In genomic region chr17:34518571-34518970, GRCm38 (mm10) we compare ENCODE assay signal across 13 mouse cellular contexts. TPM values are rescaled to one million over a fixed set of nuclear protein-coding genes. Genes with fewer than 3 reads are reported as not detected.
DNase-seq lines count a peak whose midpoint lies in the region; ATAC-seq and TF ChIP-seq lines count a peak whose summit lies in the region.
"Not testable (repeated sequence)": the region's sequence is repeated elsewhere in the genome, so short reads cannot be mapped to it uniquely, and the experiment has no call there.
"Had no signal": no experiment of that assay in that cellular context is flagged by ENCODE, and none has a peak within 500 bp of the region (broad histone marks: within the 10 kb centered on the region; RNA-seq: fewer than 3 reads in every experiment).

No protein-coding gene starts in this region.

- not testable (repeated sequence) for H3K36me3 ChIP-seq in heart, embryonic 10.5 days; intestine, embryonic 15.5 days; intestine, embryonic 16.5 days (ENCODE audit: control insufficient read depth, insufficient read depth, low read length); stomach, embryonic 16.5 days (ENCODE audit: control insufficient read depth, insufficient read depth, low read length)
- H3K36me3 ChIP-seq in intestine, postnatal 0 days (ENCODE audit: control insufficient read depth, insufficient read depth), result peaks cover 14% of the 10 kb centered on the region; the same call in 1 of the 2 replicates
- H3K36me3 ChIP-seq in small intestine, adult 2 months (ENCODE audit: control insufficient read depth, insufficient read depth, low read length), result peaks cover 30% of the 10 kb centered on the region

- not testable (repeated sequence) for H3K4me1 ChIP-seq in heart, embryonic 10.5 days; intestine, embryonic 15.5 days (replicated peaks); intestine, embryonic 16.5 days (ENCODE audit: control insufficient read depth, insufficient read depth, low read length); intestine, postnatal 0 days (replicated peaks; ENCODE audit: control insufficient read depth, insufficient read depth, low read length); small intestine, adult 2 months (ENCODE audit: control insufficient read depth, insufficient read depth, insufficient read length, low read length); stomach, embryonic 16.5 days (ENCODE audit: control insufficient read depth, insufficient read depth, low read length)

- peak overlapping the region; percentile 22; the same call in 1 of the 2 replicates for H3K4me2 ChIP-seq in intestine, embryonic 15.5 days (replicated peaks)
- peak overlapping the region; percentile 48; the same call in 1 of the 2 replicates for H3K4me2 ChIP-seq in intestine, embryonic 16.5 days (ENCODE audit: low read depth, low read length)
- H3K4me2 ChIP-seq in intestine, postnatal 0 days (replicated peaks; ENCODE audit: low read depth), result peak overlapping the region; percentile 62
- H3K4me2 ChIP-seq in stomach, embryonic 16.5 days (ENCODE audit: low read depth, low read length), result not testable (repeated sequence)

- TF ChIP-seq CTCF in intestine, postnatal 0 days (IDR thresholded peaks at IDR 0.05; ENCODE audit: low read depth); small intestine, adult 2 months (IDR thresholded peaks at IDR 0.05; ENCODE audit: extremely low read depth, insufficient read length, insufficient replicate concordance, low read depth, low read length): not testable (repeated sequence)

- H3K4me3 ChIP-seq in heart, embryonic 10.5 days; intestine, embryonic 15.5 days (replicated peaks); stomach, embryonic 16.5 days (replicated peaks; ENCODE audit: low read length): not testable (repeated sequence)
- peak overlapping the region; percentile 26 for H3K4me3 ChIP-seq in intestine, embryonic 16.5 days (ENCODE audit: low read length)
- H3K4me3 ChIP-seq in intestine, postnatal 0 days (ENCODE audit: low read depth, low read length), result peak overlapping the region; percentile 35; the same call in 1 of the 2 replicates
- H3K4me3 ChIP-seq in small intestine, adult 2 months (ENCODE audit: low read depth, low read length), result peak overlapping the region; percentile 69

- TF ChIP-seq POLR2A in small intestine, adult 2 months (IDR thresholded peaks at IDR 0.05; ENCODE audit: low read depth, low read length), result peak; percentile 37; the same call in 1 of the 2 replicates

- not testable (repeated sequence) for H3K27ac ChIP-seq in heart, embryonic 10.5 days; stomach, embryonic 16.5 days (ENCODE audit: low read length)
- H3K27ac ChIP-seq in intestine, embryonic 15.5 days, result peak overlapping the region; percentile 62; the same call in 1 of the 2 replicates
- H3K27ac ChIP-seq in intestine, embryonic 16.5 days (ENCODE audit: low read length), result peak overlapping the region; percentile 80
- H3K27ac ChIP-seq in intestine, postnatal 0 days (ENCODE audit: low read depth, low read length), result peak overlapping the region; percentile 88
- H3K27ac ChIP-seq in small intestine, adult 2 months (ENCODE audit: insufficient read depth, low read depth, low read length), result peak overlapping the region; percentile 97

- 70% methylated on average over 3 of the region's 3 CpGs for WGBS in heart, embryonic 10.5 days
- 64% methylated on average over 3 of the region's 3 CpGs for WGBS in intestine, embryonic 15.5 days
- 58% methylated on average over 3 of the region's 3 CpGs for WGBS in intestine, embryonic 16.5 days
- WGBS in intestine, postnatal 0 days, result 45% methylated on average over 3 of the region's 3 CpGs
- 27% methylated on average over 3 of the region's 3 CpGs for WGBS in small intestine, adult 2 months
- 70% methylated on average over 3 of the region's 3 CpGs for WGBS in stomach, embryonic 16.5 days

- not testable (repeated sequence) for H3K27me3 ChIP-seq in heart, embryonic 10.5 days (ENCODE audit: insufficient read depth, poor library complexity, severe bottlenecking); intestine, embryonic 15.5 days (replicated peaks); intestine, embryonic 16.5 days (replicated peaks; ENCODE audit: control insufficient read depth, insufficient read depth, low read length); intestine, postnatal 0 days (replicated peaks; ENCODE audit: control insufficient read depth, insufficient read depth, low read length); small intestine, adult 2 months (ENCODE audit: control insufficient read depth, insufficient read depth, low read length); stomach, embryonic 16.5 days (ENCODE audit: control insufficient read depth, insufficient read depth, low read length)

- peak; percentile 13 for DNase-seq in heart, embryonic 10.5 days (ENCODE audit: low spot score)

- not testable (repeated sequence) for H3K9ac ChIP-seq in intestine, embryonic 15.5 days; intestine, postnatal 0 days (ENCODE audit: low read depth, low read length); stomach, embryonic 16.5 days (ENCODE audit: low read length)
- H3K9ac ChIP-seq in intestine, embryonic 16.5 days (ENCODE audit: low read depth, low read length), result peak overlapping the region; percentile 60; the same call in 1 of the 2 replicates

- H3K9me3 ChIP-seq in heart, embryonic 10.5 days; intestine, embryonic 15.5 days; intestine, embryonic 16.5 days (ENCODE audit: control insufficient read depth, low read length); intestine, postnatal 0 days (ENCODE audit: control insufficient read depth); stomach, embryonic 16.5 days (replicated peaks; ENCODE audit: control insufficient read depth, low read length): not testable (repeated sequence)

- peak; percentile 85 for ATAC-seq in intestine, embryonic 15.5 days
- peak; percentile 87 for ATAC-seq in intestine, embryonic 16.5 days
- ATAC-seq in intestine, postnatal 0 days, result peak; percentile 86
- ATAC-seq in stomach, embryonic 16.5 days (ENCODE audit: insufficient read depth, low FRiP score), result peak; percentile 47; the same call in 1 of the 2 replicates

RNA-seq across cellular contexts. Expression of gene Btnl6, which starts 1.4 kb away (rescaled TPM):
- polyA plus RNA-seq in heart, embryonic 10.5 days (2016; fragmentation: Nextera tagmentation; extraction: Ambion mirVana), result not detected in 2 replicates
- 13.1 and 15.2 TPM in 2 replicates for polyA plus RNA-seq in intestine, embryonic 15.5 days (2015; fragmentation: Nextera tagmentation; extraction: Ambion mirVana)
- 30.9 and 41.7 TPM in 2 replicates for polyA plus RNA-seq in intestine, embryonic 16.5 days (2015; fragmentation: Nextera tagmentation; extraction: Ambion mirVana)
- polyA plus RNA-seq in intestine, postnatal 0 days (2015; fragmentation: Nextera tagmentation; extraction: Ambion mirVana), result 85.8 and 97.6 TPM in 2 replicates
- polyA plus RNA-seq in small intestine, adult 2 months (2012; rRNA removed), result 33.4 and 104 TPM in 2 replicates
- 2.6 and 3.6 TPM in 2 replicates for polyA plus RNA-seq in stomach, embryonic 16.5 days (2015; fragmentation: Nextera tagmentation; extraction: Ambion mirVana)
- polyA plus RNA-seq: activated CD4-positive, CD25-positive, alpha-beta regulatory T cell, adult 4 months; adrenal gland, adult 2 months; brain, embryonic 14.5 days; C2C12; G1E; Patski had no signal

RNA-seq across cellular contexts. Expression of gene Btnl4, which starts 41.5 kb away (rescaled TPM):
- not detected in 2 replicates for polyA plus RNA-seq in heart, embryonic 10.5 days (2016; fragmentation: Nextera tagmentation; extraction: Ambion mirVana)
- 12.7 and 13.6 TPM in 2 replicates for polyA plus RNA-seq in intestine, embryonic 15.5 days (2015; fragmentation: Nextera tagmentation; extraction: Ambion mirVana)
- 18.1 and 22.3 TPM in 2 replicates for polyA plus RNA-seq in intestine, embryonic 16.5 days (2015; fragmentation: Nextera tagmentation; extraction: Ambion mirVana)
- 20.2 and 25.1 TPM in 2 replicates for polyA plus RNA-seq in intestine, postnatal 0 days (2015; fragmentation: Nextera tagmentation; extraction: Ambion mirVana)
- 19.3 and 61.4 TPM in 2 replicates for polyA plus RNA-seq in small intestine, adult 2 months (2012; rRNA removed)
- 3.8 and 3.9 TPM in 2 replicates for polyA plus RNA-seq in stomach, embryonic 16.5 days (2015; fragmentation: Nextera tagmentation; extraction: Ambion mirVana)
- polyA plus RNA-seq: activated CD4-positive, CD25-positive, alpha-beta regulatory T cell, adult 4 months; brain, embryonic 14.5 days; C2C12; CD4-positive, CD25-positive, alpha-beta regulatory T cell, adult 4 months; G1E; Patski had no signal

RNA-seq across cellular contexts. Expression of gene Notch4, which starts 45.5 kb away (rescaled TPM):
- 6.4 and 8.4 TPM in 2 replicates for polyA plus RNA-seq in heart, embryonic 10.5 days (2016; fragmentation: Nextera tagmentation; extraction: Ambion mirVana)
- 2.9 and 5.8 TPM in 2 replicates for polyA plus RNA-seq in intestine, embryonic 15.5 days (2015; fragmentation: Nextera tagmentation; extraction: Ambion mirVana)
- 2.5 and 3.8 TPM in 2 replicates for polyA plus RNA-seq in intestine, embryonic 16.5 days (2015; fragmentation: Nextera tagmentation; extraction: Ambion mirVana)
- 1.4 and 3.2 TPM in 2 replicates for polyA plus RNA-seq in intestine, postnatal 0 days (2015; fragmentation: Nextera tagmentation; extraction: Ambion mirVana)
- 12.1 and 16.7 TPM in 2 replicates for polyA plus RNA-seq in small intestine, adult 2 months (2012; rRNA removed)
- 4.7 and 4.9 TPM in 2 replicates for polyA plus RNA-seq in stomach, embryonic 16.5 days (2015; fragmentation: Nextera tagmentation; extraction: Ambion mirVana)
